Mouse (Mus musculus): ENCODE data around the gene Klra6.
"Not testable (repeated sequence)": the region's sequence is repeated elsewhere in the genome, so short reads cannot be mapped to it uniquely, and the experiment has no call there.

Gene Klra6

DNA sequence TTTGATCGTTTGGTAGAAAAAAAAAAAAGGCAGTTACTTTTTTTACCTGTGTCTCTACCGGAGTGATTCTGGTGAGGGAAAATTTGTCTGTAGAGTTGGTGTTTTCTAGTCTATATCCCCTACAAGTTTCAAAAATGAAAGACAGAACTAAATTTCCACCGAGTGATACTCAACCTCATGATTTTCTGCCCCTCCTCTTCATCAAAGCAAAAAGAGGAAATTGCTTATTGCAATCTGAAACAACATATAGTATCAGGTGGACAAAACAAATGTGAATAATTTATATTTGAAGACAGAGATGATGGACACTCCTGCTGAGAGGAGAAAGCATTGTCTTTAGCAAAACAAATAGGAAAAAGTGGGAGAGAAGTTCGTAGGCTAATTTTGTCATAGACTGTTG is at the start of gene Klra6:
Gene Klra6, minus strand, starts transcription at position 101 of the 400 bp plus-strand sequence.
- no peak for DNase-seq (ENCODE audit: low spot score)

DNA sequence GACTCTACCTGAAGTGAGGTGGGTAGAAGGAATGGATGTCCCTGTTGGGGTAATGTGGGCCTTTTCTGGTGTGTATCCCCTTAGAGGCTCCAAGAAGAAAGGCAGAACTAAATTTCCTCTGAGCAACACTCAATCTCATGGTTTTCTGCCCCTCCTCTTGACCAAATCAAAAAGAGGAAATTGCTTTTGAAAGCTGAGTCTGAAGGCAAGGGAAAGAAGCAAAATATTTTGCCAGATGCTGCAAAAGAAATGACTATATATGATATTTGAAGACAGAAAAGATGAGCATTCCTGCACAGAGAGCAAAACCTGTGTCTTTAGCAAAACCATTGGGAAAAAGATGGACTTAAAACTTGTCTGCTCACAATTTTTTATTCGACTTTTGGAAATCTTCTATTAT is 40.4 kb upstream of the Klra6 start, which contains the start of gene Klra4:
Gene Klra4, minus strand, starts transcription at position 101 of the 400 bp plus-strand sequence.
- DNase-seq (ENCODE audit: low spot score), result not testable (repeated sequence)

DNA sequence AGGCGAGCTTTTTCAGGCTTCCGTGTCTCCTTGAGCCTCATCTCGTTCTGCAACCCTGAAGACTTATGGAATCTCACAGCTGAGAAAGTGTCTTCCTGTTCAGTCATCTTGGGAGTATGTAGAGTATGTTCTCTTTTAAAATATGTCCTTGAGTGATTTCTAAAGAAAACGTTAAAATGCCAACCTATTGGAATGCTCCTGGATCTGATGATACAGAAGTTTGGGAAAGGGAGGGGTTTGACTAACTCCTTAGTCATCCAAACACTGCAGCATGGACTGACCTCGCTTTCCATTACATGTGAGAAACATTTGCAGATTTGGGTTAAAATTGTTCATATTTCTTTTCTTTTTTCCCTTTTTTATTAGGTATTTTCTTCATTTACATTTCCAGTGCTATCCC is 38.4 kb upstream of the Klra6 start:
- DNase-seq (ENCODE audit: low spot score), result no peak

DNA sequence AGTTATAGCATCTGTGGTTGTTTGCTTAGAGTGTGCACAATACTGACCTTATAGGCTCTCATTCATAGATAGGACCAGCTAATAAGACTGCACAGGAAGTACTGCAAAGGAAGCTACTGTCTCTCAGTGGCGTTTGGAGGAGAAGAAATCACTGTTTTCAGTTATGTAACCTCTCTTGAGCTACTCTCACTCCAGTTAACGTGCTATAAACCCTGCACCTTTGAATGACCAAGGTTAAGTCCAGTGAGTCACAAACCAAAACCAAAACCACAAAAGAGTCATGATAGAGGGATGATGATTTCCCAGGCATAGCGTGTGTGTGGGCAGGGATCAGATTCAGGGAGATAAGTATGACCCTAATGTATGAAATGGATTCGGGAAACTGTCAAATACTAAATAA is 8.4 kb upstream of the Klra6 start:
- DNase-seq (ENCODE audit: low spot score), result not testable (repeated sequence)

DNA sequence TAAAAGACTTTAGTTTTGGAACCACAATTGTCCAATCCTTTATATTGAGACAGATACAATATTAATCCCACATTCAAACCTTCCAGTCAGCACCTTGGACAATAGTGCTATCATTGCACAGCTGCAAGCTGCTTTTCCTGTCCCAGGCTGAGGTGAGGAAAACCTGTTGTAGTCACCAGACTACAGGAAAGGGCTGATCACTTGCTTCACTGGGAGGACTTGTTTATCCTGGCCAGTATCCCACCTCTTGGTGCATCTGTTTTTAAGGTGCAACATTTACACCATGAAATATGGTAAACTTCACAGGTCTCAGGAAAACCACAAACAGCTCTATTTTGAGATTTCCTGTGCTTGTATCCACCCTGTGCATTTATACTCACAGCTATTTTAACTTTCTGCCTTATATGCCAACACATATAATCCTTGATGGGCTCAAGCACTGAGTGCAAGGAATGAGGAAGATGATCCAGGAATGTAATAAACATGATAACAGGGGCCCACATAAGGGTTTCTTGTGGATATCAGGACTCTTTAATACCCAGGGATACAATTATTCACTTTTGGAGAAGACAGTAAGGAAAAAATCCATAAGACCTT is 4.8 kb upstream of the Klra6 start:
- not testable (repeated sequence) for DNase-seq (ENCODE audit: low spot score)

Data from c-Kit-positive CD71-positive TER-119-positive erythroid progenitor cells, embryonic 14.5 days (primary cell).